Mouse (Mus musculus): Measurements from ENCODE around the gene Zc3hc1. TPM values are rescaled to one million over a fixed set of nuclear protein-coding genes. Genes with fewer than 3 reads are reported as not detected.
A peak's percentile ranks its signal among the peaks of the same experiment; 100 is the strongest.

The Zc3hc1 gene
- polyA plus RNA-seq, 1 experiment from 2014 or later: 69.2 TPM

GRCm38 (mm10) chr6:30369291-30369690 lies 21.5 kb downstream of the Zc3hc1 start:
- no peak overlapping the region for H3K9ac ChIP-seq
- no peak overlapping the region for H3K4me2 ChIP-seq
- no peaks in the 10 kb centered on the region for H3K27me3 ChIP-seq
- WGBS: 88% methylated on average over 3 of the region's 3 CpGs
- peaks cover 98% of the 10 kb centered on the region for H3K36me3 ChIP-seq (ENCODE audit: poor library complexity, severe bottlenecking)
- no peaks in the 10 kb centered on the region for H3K9me3 ChIP-seq (replicated peaks)
- no peak overlapping the region for H3K27ac ChIP-seq
- no peaks in the 10 kb centered on the region for H3K4me1 ChIP-seq
- no peak for ATAC-seq
- H3K4me3 ChIP-seq: no peak overlapping the region

DNA sequence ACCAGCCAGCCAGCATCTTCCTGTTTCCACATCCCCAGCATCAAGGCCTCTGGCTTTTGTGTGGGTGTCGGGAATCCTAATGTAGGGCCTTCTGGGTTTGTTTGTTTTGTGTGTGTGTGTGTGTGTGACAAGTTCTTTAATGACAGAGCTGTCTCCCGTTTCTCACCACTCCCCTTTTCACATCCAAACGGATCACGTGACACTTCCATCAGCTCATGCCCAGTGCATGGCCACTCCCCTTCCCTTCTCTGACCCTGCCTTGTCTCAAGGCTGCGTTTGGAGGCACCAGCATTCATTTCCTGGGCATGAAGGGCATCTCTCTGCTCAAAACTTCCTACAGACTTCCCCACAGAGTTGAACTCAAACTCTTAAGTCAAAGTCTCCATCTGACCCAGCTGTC lies 27.0 kb downstream of the Zc3hc1 start:
- Histone ChIP-seq H3K27me3 (no peaks in the 10 kb centered on the region), H3K27ac (no peak overlapping the region), H3K4me1 (no peaks in the 10 kb centered on the region), H3K9me3 (replicated peaks) (no peaks in the 10 kb centered on the region), H3K36me3 (ENCODE audit: poor library complexity, severe bottlenecking) (peaks cover 62% of the 10 kb centered on the region), H3K4me3 (no peak overlapping the region), H3K9ac (no peak overlapping the region), H3K4me2 (no peak overlapping the region)
- 47% methylated on average over 5 of the region's 5 CpGs for WGBS
- no peak for ATAC-seq

DNA sequence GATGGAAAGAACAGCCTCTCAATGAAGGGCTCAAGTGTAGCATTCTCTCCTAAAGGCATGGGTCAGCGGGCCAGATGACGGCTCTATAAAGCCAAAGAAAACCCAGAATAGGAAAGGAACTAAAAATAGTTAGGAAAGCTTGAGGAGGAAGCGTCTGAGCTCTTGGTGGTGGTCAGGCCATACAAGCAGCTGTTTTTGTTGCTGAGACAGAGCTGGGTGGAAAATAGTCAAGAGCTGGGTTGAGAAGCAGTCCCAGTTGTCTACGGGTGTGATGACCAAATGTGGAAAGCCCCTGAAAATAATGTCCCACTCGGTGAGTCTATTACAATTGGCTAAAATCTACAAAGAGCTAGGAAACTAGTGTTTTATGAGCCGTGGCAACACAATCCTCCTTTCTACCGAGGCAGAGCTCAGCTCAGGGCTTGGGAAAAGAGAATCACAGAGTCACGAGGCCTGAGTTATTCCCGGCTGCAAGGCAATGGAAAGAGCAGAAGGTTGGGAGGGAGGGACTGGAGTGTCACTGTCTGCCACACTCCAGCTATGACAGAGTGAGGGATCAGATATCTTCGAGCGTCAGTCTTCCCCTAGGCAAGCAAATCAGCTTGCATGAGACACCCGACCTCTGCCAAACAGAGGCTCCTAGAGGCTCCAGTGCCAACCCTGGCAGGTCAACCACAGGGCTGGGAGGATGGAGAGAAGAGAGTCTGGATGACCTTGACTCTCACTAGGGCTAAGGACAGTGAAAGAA lies 30.9 kb downstream of the Zc3hc1 start:
- 78% methylated on average over 12 of the region's 12 CpGs for WGBS
- Histone ChIP-seq H3K36me3 (ENCODE audit: poor library complexity, severe bottlenecking) (peaks cover 23% of the 10 kb centered on the region), H3K4me2 (no peak overlapping the region), H3K9me3 (replicated peaks) (no peaks in the 10 kb centered on the region), H3K27ac (no peak overlapping the region), H3K4me3 (no peak overlapping the region), H3K27me3 (no peaks in the 10 kb centered on the region), H3K9ac (no peak overlapping the region), H3K4me1 (no peaks in the 10 kb centered on the region)
- ATAC-seq: no peak

GRCm38 (mm10) chr6:30357561-30358177 lies 33.2 kb downstream of the Zc3hc1 start:
- 17% methylated on average over 9 of the region's 9 CpGs for WGBS
- ATAC-seq: peak; percentile 78
- H3K4me3 ChIP-seq: no peak overlapping the region
- H3K4me1 ChIP-seq: no peaks in the 10 kb centered on the region
- no peak overlapping the region for H3K27ac ChIP-seq
- no peaks in the 10 kb centered on the region for H3K27me3 ChIP-seq
- H3K36me3 ChIP-seq (ENCODE audit: poor library complexity, severe bottlenecking): 0 out of 2 replicates have a peak, but pooled peaks cover 2% of the 10 kb centered on the region
- no peak overlapping the region for H3K4me2 ChIP-seq
- no peak overlapping the region for H3K9ac ChIP-seq
- H3K9me3 ChIP-seq (replicated peaks): no peaks in the 10 kb centered on the region

- Histone ChIP-seq H3K9ac (no peak overlapping the region), H3K9me3 (replicated peaks) (no peaks in the 10 kb centered on the region), H3K27me3 (no peaks in the 10 kb centered on the region), H3K4me1 (no peaks in the 10 kb centered on the region), H3K4me2 (no peak overlapping the region), H3K27ac (no peak overlapping the region), H3K36me3 (ENCODE audit: poor library complexity, severe bottlenecking) (no peaks in the 10 kb centered on the region), H3K4me3 (no peak overlapping the region)
- ATAC-seq: no peak
- 91% methylated on average over 12 of the region's 12 CpGs for WGBS
Observed at GRCm38 (mm10) chr6:30356680-30357079, 34.1 kb downstream of the Zc3hc1 start.

- ATAC-seq: no peak
- no peaks in the 10 kb centered on the region for H3K27me3 ChIP-seq
Observed at GRCm38 (mm10) chr6:30356161-30356560, 34.7 kb downstream of the Zc3hc1 start.

GRCm38 (mm10) chr6:30355701-30356100 lies 35.1 kb downstream of the Zc3hc1 start:
- H3K9ac ChIP-seq: no peak overlapping the region
- ATAC-seq: no peak
- no peak overlapping the region for H3K27ac ChIP-seq
- H3K4me2 ChIP-seq: no peak overlapping the region
- no peak overlapping the region for H3K4me3 ChIP-seq
- no peaks in the 10 kb centered on the region for H3K4me1 ChIP-seq
- 75% methylated on average over 8 of the region's 8 CpGs for WGBS
- H3K36me3 ChIP-seq (ENCODE audit: poor library complexity, severe bottlenecking): no peaks in the 10 kb centered on the region
- H3K9me3 ChIP-seq (replicated peaks): no peaks in the 10 kb centered on the region
- no peaks in the 10 kb centered on the region for H3K27me3 ChIP-seq

More at GRCm38 (mm10) chr6:30356161-30356560, 34.7 kb downstream of the Zc3hc1 start:
- Histone ChIP-seq H3K4me1 (no peaks in the 10 kb centered on the region), H3K4me3 (no peak overlapping the region), H3K27ac (no peak overlapping the region), H3K9ac (no peak overlapping the region), H3K4me2 (no peak overlapping the region), H3K9me3 (replicated peaks) (no peaks in the 10 kb centered on the region), H3K36me3 (ENCODE audit: poor library complexity, severe bottlenecking) (no peaks in the 10 kb centered on the region)
- WGBS: 87% methylated on average over 5 of the region's 5 CpGs

- H3K27me3 ChIP-seq: no peaks in the 10 kb centered on the region
- no peaks in the 10 kb centered on the region for H3K4me1 ChIP-seq
- no peak for ATAC-seq
- WGBS: 73% methylated on average over 5 of the region's 5 CpGs
- no peak overlapping the region for H3K4me3 ChIP-seq
- no peaks in the 10 kb centered on the region for H3K9me3 ChIP-seq (replicated peaks)
- H3K4me2 ChIP-seq: no peak overlapping the region
- H3K27ac ChIP-seq: no peak overlapping the region
- H3K36me3 ChIP-seq (ENCODE audit: poor library complexity, severe bottlenecking): no peaks in the 10 kb centered on the region
- H3K9ac ChIP-seq: no peak overlapping the region
Observed at GRCm38 (mm10) chr6:30354760-30355159, 36.1 kb downstream of the Zc3hc1 start.

DNA sequence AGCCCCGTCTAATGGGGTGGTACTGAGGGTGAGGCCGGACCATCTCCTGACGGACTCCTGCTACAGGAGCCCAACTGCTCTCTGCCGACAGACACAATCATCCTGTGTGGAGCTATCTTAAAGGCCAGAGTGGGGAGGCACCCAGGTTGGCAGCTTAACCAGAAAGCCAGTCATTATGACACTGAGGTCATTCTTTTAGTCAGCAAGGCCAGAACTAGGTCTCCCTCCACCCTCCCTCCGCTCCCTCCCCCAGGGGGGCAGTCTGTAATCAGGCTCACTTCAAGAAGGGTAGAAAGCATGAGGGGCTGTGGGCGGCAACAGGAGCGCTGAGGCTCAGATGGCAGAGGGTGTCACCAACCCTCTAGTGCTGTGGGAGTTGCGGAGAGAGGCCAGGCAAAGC lies 37.2 kb downstream of the Zc3hc1 start:
- Histone ChIP-seq H3K27ac (no peak overlapping the region), H3K9me3 (replicated peaks) (no peaks in the 10 kb centered on the region; the same call in 1 of the 2 replicates), H3K27me3 (no peaks in the 10 kb centered on the region), H3K4me2 (no peak overlapping the region), H3K36me3 (ENCODE audit: poor library complexity, severe bottlenecking) (no peaks in the 10 kb centered on the region), H3K4me3 (no peak overlapping the region), H3K9ac (no peak overlapping the region), H3K4me1 (no peaks in the 10 kb centered on the region)
- 71% methylated on average over 8 of the region's 8 CpGs for WGBS
- ATAC-seq: no peak

DNA sequence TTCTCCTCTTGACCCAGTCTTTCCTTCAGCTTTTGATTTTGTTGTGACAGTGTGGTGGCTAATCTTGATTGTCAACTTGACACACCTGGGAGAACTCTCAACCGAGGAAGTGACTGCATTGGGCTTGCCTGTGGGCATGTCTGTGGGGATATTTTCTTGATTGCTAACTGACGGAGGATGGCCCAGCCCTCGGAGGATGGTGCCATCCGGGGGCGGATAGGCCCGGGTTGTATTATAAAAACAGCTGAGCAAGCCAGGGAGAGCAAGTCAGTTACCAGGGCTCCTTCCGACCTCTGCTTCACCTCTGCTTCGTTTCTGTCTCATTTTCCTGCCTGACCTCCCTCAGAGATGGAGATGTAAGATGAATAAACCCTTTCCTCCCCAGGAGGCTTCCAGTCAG lies 38.1 kb downstream of the Zc3hc1 start:
- no peak overlapping the region for H3K9ac ChIP-seq
- H3K36me3 ChIP-seq (ENCODE audit: poor library complexity, severe bottlenecking): no peaks in the 10 kb centered on the region
- H3K4me3 ChIP-seq: no peak overlapping the region
- H3K4me1 ChIP-seq: no peaks in the 10 kb centered on the region
- no peaks in the 10 kb centered on the region; the same call in 1 of the 2 replicates for H3K9me3 ChIP-seq (replicated peaks)
- no peak for ATAC-seq
- no peak overlapping the region for H3K27ac ChIP-seq
- no peaks in the 10 kb centered on the region for H3K27me3 ChIP-seq
- WGBS: 62% methylated on average over 8 of the region's 8 CpGs
- H3K4me2 ChIP-seq: no peak overlapping the region

GRCm38 (mm10) chr6:30351290-30351689 lies 39.5 kb downstream of the Zc3hc1 start:
- Histone ChIP-seq H3K4me2 (no peak overlapping the region), H3K27me3 (no peaks in the 10 kb centered on the region)
- WGBS: 85% methylated on average over 9 of the region's 9 CpGs

GRCm38 (mm10) chr6:30347288-30347801 lies 43.5 kb downstream of the Zc3hc1 start:
- Histone ChIP-seq H3K9me3 (replicated peaks) (no peaks in the 10 kb centered on the region; the same call in 1 of the 2 replicates), H3K36me3 (ENCODE audit: poor library complexity, severe bottlenecking) (no peaks in the 10 kb centered on the region), H3K27ac (no peak overlapping the region), H3K4me3 (no peak overlapping the region), H3K27me3 (no peaks in the 10 kb centered on the region), H3K4me1 (no peaks in the 10 kb centered on the region), H3K9ac (no peak overlapping the region), H3K4me2 (no peak overlapping the region)
- WGBS: 73% methylated on average over 4 of the region's 4 CpGs
- no peak for ATAC-seq

More at GRCm38 (mm10) chr6:30351290-30351689, 39.5 kb downstream of the Zc3hc1 start:
- Histone ChIP-seq H3K9me3 (replicated peaks) (no peaks in the 10 kb centered on the region; the same call in 1 of the 2 replicates), H3K36me3 (ENCODE audit: poor library complexity, severe bottlenecking) (no peaks in the 10 kb centered on the region), H3K9ac (no peak overlapping the region), H3K4me3 (no peak overlapping the region), H3K27ac (no peak overlapping the region), H3K4me1 (no peaks in the 10 kb centered on the region)
- no peak for ATAC-seq
